Comparison of ENCODE assay signal across 26 mouse cellular contexts in genomic region chr6:112309330-112309938, GRCm38 (mm10). TPM values are rescaled to one million over a fixed set of nuclear protein-coding genes. Genes with fewer than 3 reads are reported as not detected.
DNase-seq lines count a peak whose midpoint lies in the region; ATAC-seq and TF ChIP-seq lines count a peak whose summit lies in the region.
"Had no signal": no experiment of that assay in that cellular context is flagged by ENCODE, and none has a peak within 500 bp of the region (broad histone marks: within the 10 kb centered on the region; RNA-seq: fewer than 3 reads in every experiment).

No protein-coding gene starts in this region.

- no peak overlapping the region for H3K4me3 ChIP-seq in kidney, postnatal 0 days (replicated peaks; ENCODE audit: low read depth, low read length)
- H3K4me3 ChIP-seq in limb, embryonic 13.5 days, result no peak overlapping the region
- H3K4me3 ChIP-seq: heart, embryonic 12.5 days; hindbrain, embryonic 10.5 days; layer of hippocampus, adult 2 months; liver, embryonic 13.5 days; midbrain, embryonic 12.5 days had no signal

- H3K9ac ChIP-seq in kidney, postnatal 0 days (ENCODE audit: low read depth, low read length), result no peak overlapping the region
- H3K9ac ChIP-seq in limb, embryonic 13.5 days, result no peak overlapping the region
- H3K9ac ChIP-seq: forebrain, postnatal 0 days; heart, embryonic 12.5 days; liver, embryonic 13.5 days; midbrain, embryonic 12.5 days had no signal

- H3K4me1 ChIP-seq in kidney, postnatal 0 days (replicated peaks; ENCODE audit: insufficient read depth, low read length), result 0 out of 2 replicates have a peak, but pooled peaks cover 7% of the 10 kb centered on the region
- peaks cover 34% of the 10 kb centered on the region for H3K4me1 ChIP-seq in limb, embryonic 13.5 days
- H3K4me1 ChIP-seq: liver, embryonic 13.5 days; midbrain, embryonic 12.5 days had no signal

- H3K27ac ChIP-seq in kidney, postnatal 0 days, result no peak overlapping the region
- no peak overlapping the region; the same call in 1 of the 2 replicates for H3K27ac ChIP-seq in limb, embryonic 13.5 days
- H3K27ac ChIP-seq: hindbrain, embryonic 10.5 days; layer of hippocampus, adult 2 months; liver, embryonic 13.5 days; midbrain, embryonic 12.5 days had no signal

- ATAC-seq in kidney, postnatal 0 days (replicated peaks; ENCODE audit: low FRiP score, low read depth), result no peak
- ATAC-seq in limb, embryonic 13.5 days (ENCODE audit: low FRiP score, low read depth), result peak; percentile 45; the same call in 1 of the 2 replicates
- ATAC-seq: forebrain, postnatal 0 days had no signal

- TF ChIP-seq CTCF in kidney, postnatal 0 days (IDR thresholded peaks at IDR 0.05; ENCODE audit: low read depth), result no peak

- no peak overlapping the region for H3K4me2 ChIP-seq in kidney, postnatal 0 days (ENCODE audit: low read length)
- no peak overlapping the region for H3K4me2 ChIP-seq in limb, embryonic 13.5 days (replicated peaks)
- H3K4me2 ChIP-seq: heart, embryonic 12.5 days; liver, embryonic 13.5 days; midbrain, embryonic 12.5 days had no signal

- WGBS in kidney, postnatal 0 days, result 36% methylated on average over 6 of the region's 6 CpGs
- 29% methylated on average over 6 of the region's 6 CpGs for WGBS in limb, embryonic 13.5 days

- H3K27me3 ChIP-seq in kidney, postnatal 0 days (ENCODE audit: insufficient read depth, low read length), result no peaks in the 10 kb centered on the region
- H3K27me3 ChIP-seq in limb, embryonic 13.5 days, result peaks cover 3% of the 10 kb centered on the region; the same call in 1 of the 2 replicates
- H3K27me3 ChIP-seq: heart, embryonic 12.5 days; liver, embryonic 13.5 days; midbrain, embryonic 12.5 days had no signal

- H3K9me3 ChIP-seq in kidney, postnatal 0 days (replicated peaks; ENCODE audit: low read length), result no peaks in the 10 kb centered on the region; the same call in 1 of the 2 replicates
- no peaks in the 10 kb centered on the region for H3K9me3 ChIP-seq in limb, embryonic 13.5 days
- H3K9me3 ChIP-seq: heart, embryonic 12.5 days; hindbrain, embryonic 10.5 days; liver, embryonic 13.5 days; midbrain, embryonic 12.5 days had no signal

- peak; percentile 24 for DNase-seq in embryo, embryonic 11 days
- no peak for DNase-seq in embryo, embryonic 9.5 days (ENCODE audit: extremely low spot score)
- peak; percentile 71 for DNase-seq in kidney, postnatal 0 days (ENCODE audit: low spot score)
- DNase-seq in kidney, adult 11 months, result no peak
- DNase-seq in forelimb bud, embryonic 11.5 days (ENCODE audit: low read depth, low spot score), result peak; percentile 71
- DNase-seq in left cerebral cortex, adult 11 months (ENCODE audit: low spot score), result no peak
- DNase-seq in right cerebral cortex, adult 2 months (ENCODE audit: low spot score in 2 of 2), result no peak
- DNase-seq: adrenal gland, postnatal 10 days; cerebellum, adult 8-10 months; cerebellum, postnatal 36 days; forebrain, postnatal 0 days; gastrocnemius, postnatal 25 days; heart, adult 18-20 months; heart, postnatal 10 days; kidney, postnatal 10 days; layer of hippocampus, postnatal 36 days; liver, embryonic 13.5 days; lung, adult 2 months; right cerebral cortex, postnatal 25 days; spleen, adult 18-20 months; thymus, postnatal 25 days had no signal

- peaks cover 3% of the 10 kb centered on the region; the same call in 1 of the 2 replicates for H3K36me3 ChIP-seq in kidney, postnatal 0 days (ENCODE audit: insufficient read depth, low read length)
- H3K36me3 ChIP-seq in limb, embryonic 13.5 days, result no peaks in the 10 kb centered on the region
- H3K36me3 ChIP-seq: hindbrain, embryonic 10.5 days; liver, embryonic 13.5 days; midbrain, embryonic 12.5 days had no signal

RNA-seq across cellular contexts. Expression of gene Lmcd1, which starts 35.9 kb away (rescaled TPM):
- 34.3 and 34.4 TPM in 2 replicates for polyA plus RNA-seq in kidney, postnatal 0 days (2015; fragmentation: Nextera tagmentation; extraction: Ambion mirVana)
- 26.4 and 28.1 TPM in 2 replicates for polyA plus RNA-seq in limb, embryonic 13.5 days (2015; fragmentation: Nextera tagmentation; extraction: Ambion mirVana)

Comparison
In these comparisons a context has a peak if more than half of its experiments do, and no peak if none do; other contexts are left out.
1. DNase-seq: peak in embryo, embryonic 11 days (single experiment), kidney, postnatal 0 days (single experiment) and forelimb bud, embryonic 11.5 days (single experiment); none in embryo, embryonic 9.5 days (single experiment), kidney, adult 11 months (single experiment), left cerebral cortex, adult 11 months (single experiment) and right cerebral cortex, adult 2 months (0 of 2).